Mouse (Mus musculus): ENCODE results near the gene Abi3bp.

DNA sequence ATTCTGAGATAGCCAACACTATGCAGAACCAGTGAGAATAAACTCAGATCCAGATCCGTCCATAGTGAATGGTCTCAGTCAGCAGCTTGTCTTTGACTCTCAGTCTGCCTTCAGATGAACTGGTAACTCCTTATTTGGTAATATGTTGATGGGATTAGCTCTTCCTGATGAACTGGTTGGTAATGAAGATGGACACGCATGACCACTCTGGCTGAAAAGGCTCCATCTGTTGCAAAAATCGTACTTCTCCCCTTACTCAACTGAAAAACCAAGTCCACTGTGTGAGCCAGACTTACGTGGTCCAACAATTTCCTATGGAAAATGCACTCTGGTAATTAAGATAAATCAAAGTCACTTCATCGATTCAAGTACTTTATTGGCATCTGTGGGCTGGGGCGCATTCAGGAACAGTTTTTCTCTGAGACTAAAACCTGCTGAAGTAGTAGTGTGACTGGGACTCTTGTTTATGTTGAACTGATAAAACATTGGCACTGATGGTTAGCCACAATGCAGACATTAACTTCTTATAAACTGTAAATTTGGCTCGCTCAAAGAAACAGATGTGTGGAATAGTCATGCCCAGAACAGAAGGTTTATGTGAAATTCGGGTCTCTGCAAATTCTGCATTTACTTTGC is 203.4 kb downstream of the Abi3bp start:
- TF ChIP-seq CTCF (IDR thresholded peaks at IDR 0.05; ENCODE audit: extremely low read depth, insufficient read length, insufficient replicate concordance, low read depth, low read length) (no peak), POLR2A (IDR thresholded peaks at IDR 0.05; ENCODE audit: low read depth, low read length) (no peak)

Measured in small intestine, adult 2 months (tissue).